Mouse (Mus musculus): ENCODE results near the gene Dcaf15.

The Dcaf15 gene

GRCm38 (mm10) chr8:84104697-84105609 lies at the start of gene Dcaf15:
Gene Dcaf15 (minus strand): TSS chr8:84104768.
- peak; percentile 99 for DNase-seq (ENCODE audit: low spot score)

GRCm38 (mm10) chr8:84149181-84149580 lies 44.6 kb upstream of the Dcaf15 start:
- DNase-seq (ENCODE audit: low spot score), result no peak

- DNase-seq (ENCODE audit: low spot score), result no peak
These were observed 43.9 kb upstream of the Dcaf15 start for GRCm38 (mm10) chr8:84148531-84148850.

GRCm38 (mm10) chr8:84147769-84148530 lies 43.4 kb upstream of the Dcaf15 start, which contains the start of the genes Cc2d1a and 4930432K21Rik:
Gene Cc2d1a (minus strand): TSS chr8:84147936.
Gene 4930432K21Rik (plus strand): TSS chr8:84148025.
- peak; percentile 95 for DNase-seq (ENCODE audit: low spot score)

- peak; percentile 73 for DNase-seq (ENCODE audit: low spot score)
These were observed 42.8 kb upstream of the Dcaf15 start for GRCm38 (mm10) chr8:84147324-84147766.

GRCm38 (mm10) chr8:84144636-84145245 lies 40.2 kb upstream of the Dcaf15 start:
- DNase-seq (ENCODE audit: low spot score), result peak; percentile 22

- DNase-seq (ENCODE audit: low spot score), result no peak
These were observed 36.3 kb upstream of the Dcaf15 start for GRCm38 (mm10) chr8:84140838-84141237.

- no peak for DNase-seq (ENCODE audit: low spot score)
These were observed 33.3 kb upstream of the Dcaf15 start for GRCm38 (mm10) chr8:84137848-84138247.

GRCm38 (mm10) chr8:84132225-84132624 lies 27.7 kb upstream of the Dcaf15 start:
- DNase-seq (ENCODE audit: low spot score), result no peak

- DNase-seq (ENCODE audit: low spot score), result no peak
These were observed 26.2 kb upstream of the Dcaf15 start for GRCm38 (mm10) chr8:84130806-84131205.

- no peak for DNase-seq (ENCODE audit: low spot score)
These were observed 23.7 kb upstream of the Dcaf15 start for GRCm38 (mm10) chr8:84128277-84128676.

- no peak for DNase-seq (ENCODE audit: low spot score)
These were observed 22.8 kb upstream of the Dcaf15 start for GRCm38 (mm10) chr8:84127202-84127901.

GRCm38 (mm10) chr8:84126742-84127141 lies 22.2 kb upstream of the Dcaf15 start:
- DNase-seq (ENCODE audit: low spot score), result no peak

- DNase-seq (ENCODE audit: low spot score), result peak; percentile 19
These were observed 21.1 kb upstream of the Dcaf15 start, which contains the start of gene Podnl1 for GRCm38 (mm10) chr8:84125656-84126055. Gene Podnl1 (plus strand): TSS chr8:84125989.

GRCm38 (mm10) chr8:84122151-84122550 lies 17.6 kb upstream of the Dcaf15 start:
- DNase-seq (ENCODE audit: low spot score), result no peak

- no peak for DNase-seq (ENCODE audit: low spot score)
These were observed 11.1 kb upstream of the Dcaf15 start for GRCm38 (mm10) chr8:84115646-84116045.

- no peak for DNase-seq (ENCODE audit: low spot score)
These were observed 1.9 kb upstream of the Dcaf15 start for GRCm38 (mm10) chr8:84106216-84107040.

GRCm38 (mm10) chr8:84105676-84106075 lies 1.1 kb upstream of the Dcaf15 start:
- no peak for DNase-seq (ENCODE audit: low spot score)

GRCm38 (mm10) chr8:84104221-84104620 lies 347 bp downstream of the Dcaf15 start:
- DNase-seq (ENCODE audit: low spot score), result no peak

- DNase-seq (ENCODE audit: low spot score), result no peak
These were observed 967 bp downstream of the Dcaf15 start for GRCm38 (mm10) chr8:84103601-84104000.

All from urinary bladder, postnatal 14 days (tissue).